Mouse (Mus musculus): ENCODE measurements around the gene Tnnt3.

Tnnt3 gene

DNA sequence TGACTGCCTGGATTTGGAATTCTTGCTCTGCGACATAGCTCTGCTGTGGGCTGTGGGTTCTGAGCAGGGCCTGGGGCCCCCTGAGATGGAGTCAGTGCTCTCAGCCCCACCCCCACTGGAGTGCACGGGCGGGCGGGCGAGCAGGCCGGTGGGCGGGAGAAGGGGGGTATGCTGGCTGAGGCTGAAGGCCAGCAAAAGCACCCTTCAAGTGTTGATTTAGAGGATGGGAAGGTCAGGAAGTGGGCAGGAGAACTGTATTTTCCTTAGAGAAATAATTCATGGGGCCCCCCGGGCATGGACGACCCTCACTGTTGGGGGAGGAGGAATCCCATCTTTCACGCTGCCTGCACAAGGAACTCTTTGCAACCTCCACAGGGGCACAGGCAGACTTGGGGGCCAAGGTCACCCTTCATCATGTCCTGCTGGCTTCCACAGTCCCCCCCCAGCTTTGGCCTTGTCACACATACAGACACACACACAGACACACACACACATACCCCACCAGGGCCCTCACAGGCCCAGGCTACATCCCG, 44.2 kb downstream of the Tnnt3 start:
- WGBS, result 82% methylated on average over 11 of the region's 11 CpGs

DNA sequence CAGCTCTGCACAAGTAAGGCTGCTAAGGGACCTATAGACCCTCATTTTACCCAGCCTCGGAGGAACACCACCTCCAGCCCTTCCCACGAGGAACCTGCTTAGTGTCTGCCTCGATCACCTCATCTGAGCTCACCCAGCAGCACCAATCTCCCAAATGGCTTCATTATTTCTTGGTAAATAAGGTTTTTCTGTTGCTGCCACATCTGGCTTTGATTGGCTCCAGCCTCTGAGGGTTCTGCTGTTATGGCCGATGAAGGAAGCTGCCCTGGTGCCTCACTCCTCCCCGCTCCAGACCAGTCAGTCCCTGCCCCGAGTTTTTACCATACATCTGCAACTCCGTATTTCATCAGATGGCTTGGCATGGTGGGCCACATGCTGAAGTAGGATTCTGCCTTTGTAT, 47.3 kb downstream of the Tnnt3 start:
- 89% methylated on average over 7 of the region's 7 CpGs for WGBS

DNA sequence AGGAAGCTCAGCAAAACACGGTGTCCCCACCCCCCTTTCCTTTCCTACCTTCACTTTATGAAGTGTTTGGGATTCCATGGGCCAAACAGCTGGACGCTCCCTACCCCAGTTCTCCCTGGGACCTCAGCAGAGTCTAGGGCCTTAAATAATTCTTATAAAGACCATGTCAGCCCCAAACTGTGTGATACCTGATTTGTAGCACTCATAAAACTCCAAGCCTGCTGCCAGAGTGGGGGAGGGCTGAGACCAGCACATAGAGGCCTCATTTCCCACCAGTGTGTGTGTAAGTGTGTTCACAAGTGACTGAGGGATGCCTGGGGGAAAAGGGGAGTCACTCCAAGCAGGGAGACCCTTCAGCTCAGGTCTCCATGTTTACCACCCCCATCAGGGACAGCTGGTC, 49.2 kb downstream of the Tnnt3 start:
- WGBS, result 82% methylated on average over 2 of the region's 2 CpGs

DNA sequence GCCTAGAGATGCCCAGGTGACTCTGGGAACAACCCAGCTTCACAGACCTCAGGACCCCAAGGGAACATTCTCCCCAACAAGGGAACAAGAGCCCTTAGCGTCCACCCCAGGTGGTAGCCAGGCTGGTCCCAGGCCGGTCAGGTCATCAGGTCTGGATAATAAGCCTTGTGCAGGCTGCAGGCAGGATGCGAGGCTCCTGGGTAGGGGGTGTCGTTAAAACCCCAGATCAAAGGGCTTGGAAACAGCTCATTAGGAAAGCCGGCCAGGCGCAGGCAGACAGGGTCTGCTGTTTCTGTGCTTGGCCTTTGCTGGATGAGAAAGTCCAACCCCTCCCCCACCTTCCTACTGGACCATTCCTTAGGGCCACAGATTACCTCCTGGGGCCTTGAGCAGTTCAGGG, 50.1 kb downstream of the Tnnt3 start:
- 73% methylated on average over 6 of the region's 6 CpGs for WGBS

DNA sequence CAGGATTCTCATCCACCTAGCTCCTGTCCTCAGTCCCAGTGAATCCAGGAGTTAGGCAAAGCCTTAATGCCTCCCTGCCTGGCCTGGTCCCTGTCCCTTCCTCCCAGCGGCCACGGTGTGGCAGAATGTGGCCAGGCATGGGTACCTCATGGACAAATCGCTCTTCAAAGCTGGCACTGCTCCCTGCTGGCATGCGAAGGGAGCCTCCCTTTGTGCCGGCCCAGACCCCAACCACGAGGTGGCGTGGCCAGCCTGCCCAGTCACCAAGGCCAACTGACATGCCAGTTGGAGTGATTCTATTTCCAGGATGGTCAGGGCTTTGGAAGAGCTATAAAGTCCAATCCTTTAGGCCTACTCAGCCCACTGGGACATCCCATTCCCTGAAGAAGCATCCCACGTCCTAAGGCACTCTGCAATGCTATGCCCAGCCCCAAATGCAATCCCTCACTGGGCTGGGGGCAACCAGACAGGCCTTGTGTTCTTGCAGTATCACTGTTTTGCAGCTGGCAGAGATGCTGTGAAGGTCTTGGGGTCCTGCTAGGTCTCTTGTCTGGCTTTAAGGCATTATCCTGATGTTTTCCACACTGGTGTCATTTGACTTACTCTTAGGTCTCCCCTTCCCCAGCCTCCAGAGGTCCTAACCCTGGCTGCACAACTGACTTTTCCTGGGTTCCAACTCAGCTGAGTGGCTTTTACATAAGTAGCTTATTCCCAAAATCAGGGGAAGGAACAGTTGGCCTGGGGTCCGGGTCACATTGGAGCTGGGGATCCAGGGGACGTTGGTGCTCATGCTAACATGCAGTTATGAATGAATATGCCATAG, 51.5 kb downstream of the Tnnt3 start:
- 77% methylated on average over 10 of the region's 10 CpGs for WGBS

DNA sequence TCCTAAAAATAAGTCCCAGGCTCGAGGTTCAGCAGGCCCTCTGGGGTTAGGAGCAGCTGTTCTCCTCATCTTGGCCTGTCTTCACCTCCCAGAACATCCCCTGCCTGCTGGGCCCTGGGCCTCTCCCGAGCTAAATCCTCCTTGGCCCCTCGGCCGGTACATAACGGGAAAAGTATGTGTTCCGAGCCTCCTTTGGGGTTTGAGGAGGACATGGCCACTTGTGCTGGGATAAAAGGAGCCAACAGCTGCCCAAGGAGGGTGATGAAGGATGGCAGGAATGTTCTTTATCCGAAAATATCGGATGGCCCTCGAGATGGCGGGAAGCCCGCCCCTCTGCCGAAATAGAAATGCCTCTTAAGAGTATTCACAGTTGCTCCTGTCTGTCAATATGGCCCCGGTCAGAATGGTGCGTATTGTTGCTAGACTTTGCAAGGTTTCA, 52.3 kb downstream of the Tnnt3 start:
- WGBS, result 92% methylated on average over 14 of the region's 14 CpGs

DNA sequence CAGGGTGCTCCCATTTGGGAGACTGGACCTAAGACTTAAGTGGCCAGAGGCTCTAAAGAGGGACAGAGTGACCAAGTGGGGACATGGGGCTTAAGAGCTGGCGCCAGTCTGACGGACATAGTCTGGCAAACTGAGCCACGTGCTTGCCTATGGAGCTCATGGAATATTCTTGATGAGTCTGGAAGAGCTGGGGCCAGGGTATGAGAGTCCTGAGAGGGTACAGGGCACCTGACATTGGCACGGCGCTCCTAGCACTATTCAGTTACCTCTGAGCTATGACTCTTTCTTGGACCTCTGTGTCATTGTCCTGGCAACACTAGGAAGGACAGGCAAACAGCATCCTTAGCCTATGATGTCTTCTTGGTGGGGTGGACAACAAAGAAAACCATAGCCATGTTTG, 53.1 kb downstream of the Tnnt3 start:
- 96% methylated on average over 5 of the region's 5 CpGs for WGBS

DNA sequence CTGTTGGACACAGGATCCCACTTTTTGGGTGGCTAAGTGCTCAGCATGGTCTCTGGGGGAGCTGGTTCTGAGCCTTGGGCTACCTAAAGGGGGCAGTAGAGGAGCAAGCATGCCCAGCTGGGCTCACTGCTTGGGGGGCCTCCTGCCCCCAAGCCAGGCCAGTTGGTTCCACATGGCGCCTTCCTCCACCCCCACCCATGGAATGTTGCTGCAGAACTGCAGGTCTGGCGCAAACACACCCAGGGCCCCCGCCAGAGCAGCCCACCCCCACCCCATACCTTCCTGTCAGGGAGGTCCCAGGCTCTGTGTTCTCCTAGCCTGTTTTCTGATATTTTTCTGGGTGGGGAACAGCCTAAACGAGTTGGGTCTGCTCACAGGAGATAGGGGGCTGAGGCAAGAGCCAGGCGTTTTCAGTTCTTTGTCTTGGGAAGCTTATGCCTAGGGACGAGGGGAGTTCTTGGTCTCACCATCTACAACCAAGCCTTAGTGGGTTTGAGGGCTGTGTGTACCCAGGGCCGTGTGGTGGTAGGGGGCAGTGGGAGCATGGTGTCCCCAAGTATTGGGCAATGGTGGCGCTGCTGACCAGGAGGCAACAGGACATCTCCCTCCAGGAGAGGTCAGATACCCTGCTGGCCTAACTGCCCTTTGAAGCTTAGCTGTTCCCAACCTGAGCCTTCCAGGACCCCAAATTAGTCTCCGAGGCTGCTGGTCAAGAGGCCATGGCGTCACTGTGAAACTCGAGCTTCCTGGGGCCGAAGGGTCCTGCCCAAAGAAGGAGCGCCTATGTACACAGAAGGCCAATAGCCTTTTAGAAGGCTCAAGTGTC, 54.2 kb downstream of the Tnnt3 start:
- WGBS, result 84% methylated on average over 13 of the region's 13 CpGs

DNA sequence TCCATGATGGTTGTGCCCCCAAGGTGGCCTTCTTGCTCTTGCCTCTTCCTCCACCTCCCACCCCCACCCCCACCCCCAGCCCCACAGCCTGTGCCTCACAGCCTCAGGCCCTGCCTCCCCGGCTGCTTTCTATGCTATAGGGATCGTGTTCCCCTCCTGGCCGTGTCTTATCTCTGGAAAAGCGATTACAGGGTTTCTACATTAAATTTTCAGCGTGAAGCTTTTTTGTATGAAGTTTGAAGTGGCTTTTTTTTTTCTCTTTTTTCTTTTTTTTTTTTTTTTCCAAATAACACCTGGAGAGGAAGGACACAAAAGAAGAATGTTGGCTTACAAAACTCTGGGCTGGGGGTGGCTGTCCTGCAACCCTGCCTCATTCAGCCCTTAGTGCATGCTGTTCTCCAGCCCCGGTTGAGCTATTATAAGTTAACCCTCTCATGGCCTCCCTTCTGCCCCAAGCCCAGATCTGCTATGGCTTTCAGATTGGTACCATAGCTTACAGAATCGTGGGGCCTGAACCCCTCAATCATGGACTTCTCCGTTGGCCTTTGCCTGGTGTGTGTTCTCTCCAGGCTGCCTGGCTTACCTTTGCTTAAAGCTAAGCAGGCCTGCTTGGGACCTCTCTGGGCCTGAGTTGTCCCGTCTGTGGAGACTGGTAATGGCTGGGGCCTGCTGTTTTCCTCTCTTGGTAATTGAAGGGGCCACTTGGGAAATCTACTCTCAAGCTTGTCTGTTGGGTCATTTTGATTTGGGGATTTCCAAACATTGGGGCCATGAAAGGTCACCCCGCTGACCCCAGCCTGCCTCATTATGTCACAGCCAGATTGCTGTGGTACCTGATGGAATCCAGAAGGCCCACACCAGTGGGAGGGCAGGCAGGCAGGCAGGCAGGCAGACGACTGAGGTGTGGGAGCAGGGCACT, 55.0 kb downstream of the Tnnt3 start:
- 77% methylated on average over 11 of the region's 11 CpGs for WGBS

DNA sequence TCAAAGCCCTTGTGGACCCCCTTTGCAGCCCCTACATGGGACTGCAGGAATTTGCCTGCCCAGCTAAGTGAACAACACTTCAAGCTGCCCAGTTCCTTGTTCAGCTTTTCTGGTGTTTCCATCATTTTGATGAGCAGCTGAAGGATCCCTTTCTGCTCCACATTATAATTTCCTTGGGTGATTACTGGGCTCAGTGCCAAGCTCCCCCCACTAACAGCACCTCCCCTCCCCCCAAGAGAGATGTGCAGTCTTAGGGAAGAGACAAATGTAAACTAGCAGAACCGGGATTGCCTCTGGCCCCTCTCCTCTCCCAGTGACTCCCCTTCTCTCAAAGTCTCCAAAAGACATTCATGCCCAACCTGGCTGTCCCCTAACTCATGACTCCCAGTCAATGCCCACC, 56.0 kb downstream of the Tnnt3 start:
- 34% methylated on average over 1 of the region's 1 CpGs for WGBS

DNA sequence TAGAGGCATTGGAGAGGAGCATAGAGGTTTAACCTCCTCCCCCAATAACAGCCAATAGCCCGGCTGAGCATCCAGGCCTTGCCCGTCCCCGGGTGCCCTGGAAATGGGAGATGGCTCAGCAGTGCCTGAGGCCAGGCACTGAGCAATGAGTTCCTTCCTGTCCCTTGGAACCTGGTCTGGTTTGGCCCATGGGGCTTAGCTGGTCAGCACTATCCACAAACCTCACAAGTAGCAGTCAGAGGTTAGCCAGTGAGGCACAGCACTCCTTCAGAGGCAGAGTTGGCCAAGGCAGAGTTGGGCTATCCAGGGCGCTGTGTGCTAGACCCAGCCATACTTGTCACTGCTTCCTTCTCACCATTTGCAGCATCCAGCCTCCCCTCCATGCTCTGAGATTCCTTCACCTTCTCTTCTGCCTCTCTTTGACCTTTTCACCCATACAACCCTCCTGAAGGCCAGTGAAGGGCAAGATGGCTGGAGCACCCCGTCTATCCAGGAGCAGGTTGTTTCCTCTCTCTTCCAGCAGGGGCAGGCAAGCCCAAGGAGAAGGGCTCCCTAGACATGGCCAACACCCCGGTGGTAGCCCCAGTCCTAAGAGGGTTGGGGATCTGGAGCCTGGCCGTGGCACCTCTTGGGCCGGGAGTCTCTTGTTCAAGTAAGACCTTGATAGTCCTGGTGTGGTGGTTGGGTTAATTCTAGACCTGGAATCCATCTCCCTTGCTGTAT, 56.9 kb downstream of the Tnnt3 start:
- 87% methylated on average over 8 of the region's 8 CpGs for WGBS

DNA sequence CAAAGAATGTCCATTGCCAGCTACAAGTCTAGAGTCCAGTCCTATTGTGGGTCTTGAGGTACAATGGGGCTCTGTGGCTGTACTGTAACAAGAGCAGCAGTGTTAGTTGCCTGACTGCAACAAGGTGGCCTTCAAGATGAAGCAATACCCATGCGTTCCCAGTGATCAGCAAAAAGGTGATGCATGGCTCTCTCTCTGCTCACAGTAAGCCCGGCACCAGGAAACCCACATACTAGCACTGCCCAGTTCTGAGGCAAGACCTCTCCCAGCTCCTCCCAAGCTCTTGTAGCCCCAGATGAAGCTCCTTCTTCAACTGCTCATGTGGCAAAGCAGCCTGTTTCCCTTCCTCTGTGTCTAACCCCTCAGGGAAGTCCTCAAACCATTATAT, 57.4 kb downstream of the Tnnt3 start:
- 96% methylated on average over 2 of the region's 2 CpGs for WGBS

DNA sequence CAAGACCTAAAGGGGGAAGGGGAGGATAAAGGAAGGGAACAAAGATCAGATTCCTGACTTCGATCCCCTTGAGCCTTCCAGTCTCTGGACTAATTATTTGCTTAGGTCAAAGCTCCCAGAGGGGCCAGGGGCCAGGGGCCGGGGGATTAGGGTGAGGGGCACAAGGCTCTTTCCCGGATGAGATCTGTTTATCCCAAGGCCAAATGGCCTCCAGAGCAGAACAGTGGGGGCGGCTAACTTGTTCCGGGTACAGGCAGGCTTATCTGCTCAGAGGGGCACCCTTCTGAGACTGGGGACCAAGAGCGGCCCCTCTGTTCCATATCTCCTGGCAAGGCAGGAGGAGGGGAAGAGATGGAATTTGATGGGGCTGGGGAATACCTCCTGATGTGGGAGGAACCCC, 59.1 kb downstream of the Tnnt3 start:
- 72% methylated on average over 6 of the region's 6 CpGs for WGBS

DNA sequence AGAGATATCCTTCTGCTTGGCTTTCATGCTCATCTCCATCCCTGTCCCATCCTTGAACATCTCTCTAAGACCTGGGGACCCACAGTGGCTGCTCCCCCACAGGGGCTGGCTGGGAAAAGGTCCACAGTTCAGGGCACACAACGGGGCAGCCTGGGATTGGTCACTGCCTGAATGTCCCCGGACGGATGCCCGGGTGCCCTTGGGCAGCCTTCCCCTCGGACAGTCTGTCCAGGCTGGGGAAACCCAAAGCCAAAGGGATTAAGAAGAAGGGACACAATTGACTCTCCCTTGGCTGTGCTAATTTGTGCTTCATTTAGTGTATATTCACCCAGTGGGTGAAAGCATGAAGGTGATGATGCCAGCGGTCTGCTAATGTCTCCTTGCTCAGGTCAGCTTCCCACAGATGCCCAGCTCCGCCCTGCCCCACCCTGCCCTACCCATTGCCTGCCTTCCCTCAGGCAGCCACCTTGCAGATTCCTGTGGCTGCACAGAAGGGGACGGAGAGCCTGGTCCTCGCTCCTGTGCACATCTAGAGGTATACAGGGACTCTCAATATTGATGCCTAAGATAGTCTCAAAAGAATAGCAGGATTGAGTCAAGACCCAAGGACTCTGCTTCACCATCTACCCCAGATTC, 60.0 kb downstream of the Tnnt3 start:
- WGBS, result 95% methylated on average over 9 of the region's 9 CpGs

DNA sequence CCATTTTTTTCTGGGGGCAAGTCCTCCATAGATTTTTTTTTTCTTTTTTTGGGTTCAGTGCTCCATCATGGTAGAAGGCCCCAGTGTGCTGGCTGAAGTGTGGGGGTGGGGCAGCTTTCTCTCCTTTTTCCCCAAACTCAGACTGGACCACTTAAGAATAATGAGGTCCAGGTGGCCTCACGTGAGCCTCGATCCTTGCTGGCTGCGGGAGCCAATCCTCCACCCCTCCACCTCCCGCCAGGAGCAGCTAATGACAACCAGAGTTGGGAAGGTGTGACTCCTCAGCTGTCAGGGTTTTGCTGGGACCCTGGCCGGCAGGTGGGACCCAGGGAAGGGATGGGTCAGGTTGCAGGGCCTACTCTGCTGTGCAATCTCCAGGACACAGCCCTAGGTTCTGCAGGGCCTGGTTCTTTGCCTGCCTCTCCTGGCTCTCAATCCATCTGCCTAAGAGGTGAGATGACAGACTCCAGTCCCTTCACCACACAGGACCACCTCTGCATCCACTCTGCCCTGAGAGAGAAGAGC, 61.1 kb downstream of the Tnnt3 start:
- 85% methylated on average over 5 of the region's 5 CpGs for WGBS

DNA sequence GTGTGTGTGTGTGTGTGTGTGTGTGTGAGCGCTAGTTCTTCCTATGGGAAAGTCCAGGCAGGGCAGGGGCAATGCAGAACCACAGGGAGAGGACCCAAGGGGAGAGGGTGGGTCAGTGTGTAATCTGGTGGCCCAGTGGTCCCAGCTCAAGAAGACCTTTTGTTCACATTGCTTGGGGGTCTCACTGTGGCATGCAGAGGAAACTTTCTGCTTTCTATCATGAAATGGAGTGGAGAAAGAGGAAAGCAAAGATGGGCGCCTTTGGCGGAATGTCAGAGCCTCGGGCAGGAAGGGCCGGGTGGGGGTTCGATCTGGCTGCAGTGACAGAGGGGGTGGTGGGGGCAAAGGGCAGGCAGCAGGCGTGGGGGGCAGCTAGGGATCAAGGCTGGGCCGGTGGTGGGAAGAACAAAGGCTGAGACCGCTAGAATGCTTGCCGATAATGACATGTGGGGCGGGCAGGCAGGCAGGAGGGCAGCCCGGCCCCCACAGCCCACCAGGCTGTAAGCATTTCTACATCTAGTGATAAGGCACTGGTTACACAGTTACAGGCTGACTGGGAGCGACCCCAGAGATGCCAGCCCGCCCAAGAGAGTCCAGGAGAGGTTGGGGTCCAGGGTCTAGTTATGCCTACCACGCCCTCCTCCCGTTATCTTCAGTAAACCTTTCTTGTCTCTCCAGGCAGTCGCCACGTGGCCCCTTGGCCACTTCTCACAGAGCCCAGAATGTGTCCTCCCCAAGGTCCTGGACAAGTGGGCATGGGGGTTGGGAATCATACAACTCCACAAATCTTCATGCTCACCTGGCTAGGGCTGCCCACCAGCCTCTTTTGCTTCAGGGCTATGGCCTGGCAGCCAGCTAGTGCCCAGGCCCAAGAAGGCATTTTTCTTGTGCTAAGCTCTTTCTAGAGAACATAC, 62.6 kb downstream of the Tnnt3 start:
- 63% methylated on average over 18 of the region's 18 CpGs for WGBS

DNA sequence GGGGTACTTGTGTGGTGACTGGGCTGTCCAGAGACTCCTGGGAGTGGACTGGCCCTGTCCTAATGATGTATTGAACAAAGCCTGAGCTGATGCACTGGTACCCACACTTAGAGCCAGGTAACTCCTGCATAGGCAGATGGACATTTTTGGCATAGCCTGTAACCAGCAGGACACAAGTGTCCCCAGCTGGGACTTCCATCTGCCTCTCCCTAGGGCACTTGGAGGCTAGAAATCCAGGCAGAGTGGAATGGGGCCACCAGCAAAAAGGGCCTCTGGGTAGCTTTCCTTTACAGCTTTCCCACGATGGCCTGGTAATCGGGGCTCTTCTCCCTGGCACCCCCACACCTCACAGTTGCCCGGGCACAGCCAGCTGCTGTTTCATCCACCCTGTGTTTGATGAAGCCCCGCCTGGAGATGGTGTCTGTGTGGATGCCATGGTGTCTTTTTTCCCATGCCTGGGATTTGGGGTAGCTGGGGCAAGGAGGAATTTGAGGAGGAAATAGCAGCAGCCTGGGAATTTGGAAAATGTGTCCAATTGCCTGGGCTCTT, 63.3 kb downstream of the Tnnt3 start:
- WGBS, result 75% methylated on average over 4 of the region's 4 CpGs

DNA sequence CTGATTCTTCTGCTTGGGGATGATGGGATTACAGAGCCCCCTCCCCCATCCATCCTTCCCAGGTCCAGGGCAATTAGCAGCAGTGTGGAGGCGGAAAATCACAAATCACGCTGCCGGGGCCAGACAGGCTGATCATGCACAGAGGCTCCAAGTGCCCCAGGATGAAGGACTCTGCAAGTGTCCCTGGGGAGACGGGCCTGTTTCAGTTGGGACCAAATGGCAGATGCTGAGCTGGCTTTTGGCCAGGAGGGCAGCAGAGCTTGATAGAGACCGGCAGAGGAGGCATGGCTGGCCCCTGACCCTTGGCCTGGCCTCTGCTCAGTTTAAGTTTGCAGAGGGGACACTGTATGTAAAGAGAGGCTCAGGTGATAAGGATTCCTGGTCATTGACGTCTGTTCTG, 64.5 kb downstream of the Tnnt3 start:
- WGBS, result 77% methylated on average over 6 of the region's 6 CpGs
